ENCODE assay signal across 20 mouse cellular contexts in the genomic region with DNA sequence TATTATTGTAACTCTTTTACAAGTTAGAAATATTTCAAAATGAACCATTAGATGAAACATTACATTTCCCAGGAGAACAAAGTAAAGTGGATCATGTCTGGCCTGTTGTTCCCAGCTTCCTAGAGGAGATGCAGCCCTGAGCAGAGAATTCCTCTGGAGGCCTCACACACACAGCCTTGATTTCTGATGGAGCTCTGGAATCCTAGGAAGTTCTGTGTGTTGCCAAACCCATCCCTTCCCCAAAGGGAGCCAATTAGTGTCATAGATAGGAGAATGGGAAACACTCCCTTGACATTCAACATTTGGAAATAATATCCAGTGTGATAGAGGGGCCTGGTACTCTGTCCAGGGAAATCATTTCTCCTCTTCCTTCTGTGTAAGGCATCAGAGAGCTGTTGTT.
DNase-seq lines count a peak whose midpoint lies in the region; ATAC-seq lines count a peak whose summit lies in the region.
"Had no signal": no experiment of that assay in that cellular context is flagged by ENCODE, and none has a peak within 500 bp of the region (broad histone marks: within the 10 kb centered on the region; RNA-seq: fewer than 3 reads in every experiment).

No protein-coding gene starts in this region.

- ATAC-seq in embryonic facial prominence, embryonic 14.5 days (ENCODE audit: low read depth), result no peak
- no peak for ATAC-seq in hindbrain, embryonic 11.5 days (ENCODE audit: low FRiP score)
- ATAC-seq: CD4-positive, CD25-positive, alpha-beta regulatory T cell, adult 4 months had no signal

- H3K27me3 ChIP-seq in embryonic facial prominence, embryonic 14.5 days (replicated peaks; ENCODE audit: control insufficient read depth, insufficient read depth, low read length), result no peaks in the 10 kb centered on the region
- H3K27me3 ChIP-seq in embryonic facial prominence, embryonic 10.5 days (replicated peaks; ENCODE audit: low read depth, poor library complexity, severe bottlenecking), result no peaks in the 10 kb centered on the region
- H3K27me3 ChIP-seq in hindbrain, embryonic 11.5 days (ENCODE audit: control insufficient read depth, insufficient read depth, low read length), result no peaks in the 10 kb centered on the region
- H3K27me3 ChIP-seq: limb, embryonic 13.5 days; liver, embryonic 15.5 days had no signal

- no peak overlapping the region for H3K9ac ChIP-seq in embryonic facial prominence, embryonic 14.5 days (ENCODE audit: low read depth, low read length)
- no peak overlapping the region for H3K9ac ChIP-seq in hindbrain, embryonic 11.5 days (ENCODE audit: low read depth, low read length)
- H3K9ac ChIP-seq: limb, embryonic 13.5 days; liver, embryonic 15.5 days had no signal

- H3K9me3 ChIP-seq in embryonic facial prominence, embryonic 14.5 days (ENCODE audit: control insufficient read depth, low read length), result peaks cover 10% of the 10 kb centered on the region
- H3K9me3 ChIP-seq in embryonic facial prominence, embryonic 10.5 days, result peaks cover 8% of the 10 kb centered on the region
- H3K9me3 ChIP-seq in hindbrain, embryonic 11.5 days (ENCODE audit: control insufficient read depth, low read length), result no peaks in the 10 kb centered on the region
- H3K9me3 ChIP-seq: liver, embryonic 15.5 days had no signal

- H3K36me3 ChIP-seq in embryonic facial prominence, embryonic 14.5 days (ENCODE audit: control insufficient read depth, insufficient read depth, low read length), result no peaks in the 10 kb centered on the region
- H3K36me3 ChIP-seq in embryonic facial prominence, embryonic 10.5 days (replicated peaks), result no peaks in the 10 kb centered on the region
- no peaks in the 10 kb centered on the region for H3K36me3 ChIP-seq in hindbrain, embryonic 11.5 days (ENCODE audit: control insufficient read depth, insufficient read depth, low read length)
- H3K36me3 ChIP-seq: limb, embryonic 13.5 days; liver, embryonic 15.5 days had no signal

- H3K4me3 ChIP-seq in embryonic facial prominence, embryonic 14.5 days (ENCODE audit: low read depth, low read length), result no peak overlapping the region
- no peak overlapping the region for H3K4me3 ChIP-seq in embryonic facial prominence, embryonic 10.5 days
- no peak overlapping the region for H3K4me3 ChIP-seq in hindbrain, embryonic 11.5 days (ENCODE audit: low read depth, low read length)
- H3K4me3 ChIP-seq: limb, embryonic 13.5 days; liver, embryonic 15.5 days had no signal

- peaks cover 15% of the 10 kb centered on the region for H3K4me1 ChIP-seq in embryonic facial prominence, embryonic 14.5 days (ENCODE audit: control insufficient read depth, insufficient read depth, low read length)
- H3K4me1 ChIP-seq in embryonic facial prominence, embryonic 10.5 days, result peaks cover 26% of the 10 kb centered on the region
- 0 out of 2 replicates have a peak, but pooled peaks cover 8% of the 10 kb centered on the region for H3K4me1 ChIP-seq in hindbrain, embryonic 11.5 days (replicated peaks; ENCODE audit: control insufficient read depth, insufficient read depth, low read length)
- H3K4me1 ChIP-seq: liver, embryonic 15.5 days had no signal

- H3K4me2 ChIP-seq in embryonic facial prominence, embryonic 14.5 days (ENCODE audit: low read depth, low read length), result no peak overlapping the region
- H3K4me2 ChIP-seq in hindbrain, embryonic 11.5 days (replicated peaks; ENCODE audit: low read depth, low read length), result no peak overlapping the region
- H3K4me2 ChIP-seq: limb, embryonic 13.5 days; liver, embryonic 15.5 days had no signal

- intact Hi-C loops in heart, postnatal 36 days (cut with DNase I), result no loop called here
- intact Hi-C loops in heart, postnatal 25 days (cut with DNase I), result no loop called here

- peak; percentile 64 for DNase-seq in embryonic facial prominence, embryonic 14.5 days (ENCODE audit: low spot score)
- no peak for DNase-seq in embryonic facial prominence, embryonic 10.5 days (ENCODE audit: low spot score)
- DNase-seq in heart, adult 8-10 months (ENCODE audit: low spot score), result peak; percentile 9
- no peak for DNase-seq in heart, postnatal 36 days
- peak; percentile 9 for DNase-seq in lung, postnatal 36 days
- no peak for DNase-seq in lung, postnatal 14 days
- peak; percentile 6 for DNase-seq in heart, postnatal 25 days (ENCODE audit: low spot score)
- no peak for DNase-seq in hindbrain, embryonic 11.5 days (ENCODE audit: low spot score)
- DNase-seq: adrenal gland, postnatal 36 days; cerebellum, adult 11-12 months; cerebellum, postnatal 14 days; gastrocnemius, postnatal 36 days; kidney, adult 11 months; kidney, postnatal 36 days; lung, postnatal 4 days; right cerebral cortex, postnatal 25 days; thymus, adult 2 months had no signal

- no peak overlapping the region for H3K27ac ChIP-seq in embryonic facial prominence, embryonic 14.5 days (replicated peaks; ENCODE audit: low read depth, low read length)
- no peak overlapping the region for H3K27ac ChIP-seq in embryonic facial prominence, embryonic 10.5 days (replicated peaks)
- no peak overlapping the region for H3K27ac ChIP-seq in hindbrain, embryonic 11.5 days (ENCODE audit: low read depth, low read length)
- H3K27ac ChIP-seq: limb, embryonic 13.5 days; liver, embryonic 15.5 days had no signal

Comparison
In these comparisons a context has a peak if more than half of its experiments do, and no peak if none do; other contexts are left out.
1. DNase-seq: peak in embryonic facial prominence, embryonic 14.5 days (single experiment), heart, adult 8-10 months (single experiment), lung, postnatal 36 days (single experiment) and heart, postnatal 25 days (single experiment); none in embryonic facial prominence, embryonic 10.5 days (single experiment), heart, postnatal 36 days (0 of 2), lung, postnatal 14 days (single experiment) and hindbrain, embryonic 11.5 days (single experiment).